Mouse (Mus musculus) A20 (cell line): ENCODE data around the gene Adamts4.
"Not testable (repeated sequence)": the region's sequence is repeated elsewhere in the genome, so short reads cannot be mapped to it uniquely, and the experiment has no call there.

Experiments
- DNase-seq: peaks from one replicate; pipeline ENCODE4 v3.0.0-alpha.2; 2011; ENCODE audit warnings: low read depth, low spot score

Gene Adamts4

DNA sequence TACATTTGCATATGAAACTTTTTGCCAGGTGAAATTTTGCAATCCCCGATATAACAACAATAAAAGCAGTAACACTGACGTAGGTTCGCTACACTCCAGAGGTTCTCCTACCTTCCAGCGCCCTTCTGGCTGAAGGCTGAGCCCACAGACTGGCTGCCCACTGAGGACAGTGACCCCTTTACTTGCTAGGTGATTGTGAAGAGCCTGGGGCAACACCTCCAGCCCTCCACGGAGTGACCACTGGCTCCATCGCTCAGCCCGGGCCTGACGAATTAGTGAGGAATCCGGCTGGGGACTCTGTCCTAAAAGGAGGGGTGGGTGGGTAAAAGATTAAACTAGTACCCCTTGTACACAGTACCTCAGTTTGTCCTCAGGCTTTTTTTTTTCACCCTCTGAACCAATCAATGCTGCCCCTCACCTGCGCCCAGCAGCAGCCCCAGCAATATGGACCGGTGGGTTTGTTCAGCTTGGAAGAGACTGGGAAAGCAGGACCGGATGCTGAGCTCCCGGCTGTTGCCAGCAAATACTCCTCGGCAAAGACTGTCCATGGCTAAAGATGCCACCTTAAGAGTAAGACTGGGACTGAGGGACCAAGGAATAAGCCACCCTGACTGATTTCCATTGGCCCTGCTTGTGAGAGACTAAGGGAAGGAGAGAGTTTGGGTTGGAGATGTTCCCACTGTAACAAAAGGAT is 28.9 kb downstream of the Adamts4 start:
- no peak for DNase-seq

DNA sequence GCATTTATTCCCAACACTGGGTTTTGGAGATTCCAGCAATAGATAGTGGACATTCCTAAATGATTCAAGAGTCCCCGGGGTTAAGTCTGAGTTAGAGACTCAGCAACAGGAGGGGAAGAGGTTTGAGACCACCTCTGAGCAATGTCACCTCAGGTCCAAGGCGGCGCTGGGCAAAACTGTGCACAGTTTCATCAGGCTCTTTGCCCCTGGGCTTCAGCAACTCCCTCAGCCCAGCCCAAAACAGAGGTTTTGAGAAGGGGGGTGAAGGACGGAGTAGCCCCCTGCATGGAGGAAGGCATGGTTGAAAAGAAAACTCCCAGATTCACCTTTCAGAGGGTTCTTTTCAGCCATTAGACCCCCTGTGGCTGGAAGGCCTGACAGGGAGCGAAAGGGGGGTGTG is 29.5 kb downstream of the Adamts4 start:
- no peak for DNase-seq

DNA sequence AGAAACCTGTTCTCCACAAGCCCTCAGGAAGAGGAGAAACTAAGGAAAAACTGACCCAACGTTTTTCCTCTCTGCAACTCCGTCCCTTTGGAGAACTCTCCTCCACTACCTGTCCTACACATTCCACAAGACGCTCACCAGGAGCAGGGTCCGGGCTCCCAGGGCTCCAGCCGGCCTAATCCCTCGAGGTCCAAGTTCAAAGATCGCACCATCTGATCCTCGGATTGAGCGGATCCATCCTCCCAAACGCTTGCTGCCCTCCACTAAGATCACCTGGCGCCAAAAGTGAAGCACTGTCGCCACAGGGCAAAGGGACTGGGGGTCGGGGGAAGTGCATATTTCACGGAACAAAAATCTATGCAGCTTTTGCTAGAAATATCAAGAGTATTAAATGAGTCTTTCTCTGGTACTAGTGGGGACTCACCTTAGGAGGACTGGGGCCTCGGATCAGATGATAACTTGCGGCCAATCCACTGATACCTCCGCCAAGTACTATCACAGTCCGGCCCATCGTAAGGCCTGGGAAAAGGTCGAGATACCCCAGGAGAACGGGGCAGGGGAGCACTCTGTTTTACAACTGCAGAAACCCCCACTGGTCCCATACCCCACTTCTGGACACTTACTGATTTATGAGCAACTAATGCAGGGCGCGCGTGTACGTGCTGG is 30.2 kb downstream of the Adamts4 start:
- DNase-seq: no peak

DNA sequence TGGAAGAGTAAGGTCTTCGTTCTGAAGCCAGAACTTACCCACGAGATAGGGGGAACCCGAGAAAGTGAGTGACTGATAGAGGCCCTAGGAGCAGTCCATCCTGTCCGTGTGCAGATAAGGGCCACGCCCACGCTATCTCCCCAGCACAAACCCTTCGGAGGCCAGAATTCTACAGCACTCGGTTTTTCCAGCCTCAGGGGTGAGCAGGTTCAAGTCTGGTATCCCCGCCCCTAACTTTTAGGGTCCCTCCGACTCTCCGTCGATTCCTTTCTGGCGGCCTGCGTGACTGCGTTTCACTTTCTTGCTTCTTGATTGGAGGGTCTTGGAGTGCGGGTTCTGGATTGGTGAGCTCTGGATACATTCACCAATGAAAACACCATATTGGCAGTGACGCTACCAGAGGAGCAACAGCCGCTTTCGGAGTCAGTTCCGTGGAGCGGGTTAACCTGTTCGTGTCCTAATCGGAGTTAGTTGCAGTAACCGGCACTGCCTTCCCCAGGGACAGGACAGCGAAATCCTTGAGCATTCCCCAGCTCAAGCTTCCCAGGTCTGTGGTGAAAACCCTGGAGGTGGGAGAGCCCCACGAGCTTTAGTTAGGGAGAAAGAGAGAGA is 30.8 kb downstream of the Adamts4 start, which contains the start of gene Ppox:
TSS of gene Ppox (minus strand) at position 271 of the 612 bp plus-strand sequence.
- DNase-seq: peak; percentile 95

DNA sequence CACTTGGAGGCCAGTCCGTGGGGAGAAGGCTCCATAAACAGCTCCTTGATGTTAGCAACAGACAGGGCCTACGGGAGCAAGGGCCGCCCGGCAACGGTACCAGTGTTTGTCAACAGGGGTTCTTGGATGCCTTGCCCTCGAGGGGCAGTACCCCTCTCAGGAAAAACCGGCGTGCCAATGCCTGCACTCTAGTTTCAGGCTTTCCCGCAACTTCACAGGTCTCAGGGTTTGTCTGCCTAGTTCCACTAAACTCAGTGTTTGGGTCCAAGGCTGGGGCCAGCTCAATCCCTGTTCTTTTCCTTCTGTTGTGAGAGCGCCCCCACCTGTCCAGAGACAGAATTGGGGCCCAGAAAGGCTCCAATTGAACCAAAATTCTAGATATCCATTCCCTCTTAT is 31.3 kb downstream of the Adamts4 start:
- DNase-seq: peak; percentile 91

DNA sequence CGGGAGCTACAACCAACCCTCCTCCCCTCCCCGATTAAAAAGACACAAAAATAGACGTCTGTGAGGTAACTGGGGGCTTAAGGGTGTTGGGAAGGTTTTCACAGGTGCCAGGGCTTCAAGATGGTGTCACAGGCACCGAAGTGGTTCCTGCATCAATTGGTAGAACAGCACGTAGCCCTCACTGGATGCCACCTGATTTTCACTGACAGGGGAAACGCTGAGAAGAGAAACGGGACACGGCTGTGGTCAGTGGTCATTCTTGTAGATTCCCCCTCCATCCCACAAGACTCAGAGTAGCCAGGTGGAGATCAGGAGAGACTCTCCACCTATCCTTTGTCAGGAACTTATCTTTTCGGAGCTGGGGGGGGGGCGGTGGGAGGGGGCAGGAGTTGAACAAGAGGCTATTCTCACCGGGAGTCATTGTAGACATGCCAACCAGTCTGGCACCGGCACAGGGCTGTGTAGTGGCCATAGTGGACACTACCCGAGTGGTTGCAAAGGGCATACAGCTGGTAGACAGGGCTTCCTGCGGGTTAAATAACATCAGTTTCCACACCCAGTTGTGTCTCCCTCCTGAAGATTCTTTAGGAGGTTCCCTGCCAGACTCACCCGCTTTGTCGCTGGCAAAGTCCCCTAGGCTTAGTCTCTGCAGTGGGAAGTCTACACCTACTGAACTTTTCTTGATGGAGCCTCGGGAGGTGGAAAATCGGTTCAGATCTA is 32.0 kb downstream of the Adamts4 start:
- DNase-seq: no peak

DNA sequence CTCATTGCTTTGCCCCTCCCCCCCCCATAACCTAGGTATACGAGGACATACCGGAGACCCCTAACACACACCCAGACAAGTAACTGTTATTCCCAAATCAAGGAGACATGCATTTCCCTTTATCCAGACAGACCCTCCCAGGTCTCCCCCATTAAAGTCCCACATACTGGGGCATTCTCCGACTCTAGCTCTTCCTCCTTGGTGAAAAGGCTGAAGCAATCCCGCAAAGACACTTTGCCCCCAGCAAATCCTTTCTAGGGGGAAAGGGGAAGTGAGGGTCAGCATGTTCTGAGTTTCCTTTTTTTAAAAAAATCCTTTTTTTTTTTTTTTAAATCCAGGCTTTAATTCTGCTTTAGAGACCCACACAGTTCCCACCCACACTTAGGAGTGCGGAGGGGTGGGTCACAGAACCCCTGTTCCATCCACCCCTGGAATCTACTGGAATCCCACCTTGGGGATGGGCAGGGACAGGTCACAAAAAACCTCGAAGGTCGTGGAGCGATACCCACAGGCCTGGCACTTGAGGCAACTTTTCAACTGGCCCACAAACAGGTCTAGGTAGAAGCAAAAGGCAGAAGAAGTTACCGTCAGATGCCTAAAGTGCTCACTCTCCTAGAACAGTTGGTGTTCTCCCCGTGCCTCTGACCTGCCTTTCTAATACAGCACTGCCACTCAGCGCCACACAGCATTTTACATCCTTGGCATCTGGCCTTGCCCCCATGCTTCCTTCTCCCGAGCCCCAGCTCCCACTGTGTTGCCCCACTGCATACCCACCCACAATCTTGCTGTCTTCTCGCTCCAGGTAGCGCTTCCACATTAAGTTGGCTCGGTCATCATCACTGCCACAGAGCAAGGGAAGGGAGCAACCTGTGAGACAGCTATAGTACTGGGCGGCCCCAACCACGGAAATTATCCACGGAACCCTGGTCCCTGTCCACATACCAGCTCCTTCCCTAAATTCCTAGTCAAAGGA is 33.3 kb downstream of the Adamts4 start:
- DNase-seq: no peak

DNA sequence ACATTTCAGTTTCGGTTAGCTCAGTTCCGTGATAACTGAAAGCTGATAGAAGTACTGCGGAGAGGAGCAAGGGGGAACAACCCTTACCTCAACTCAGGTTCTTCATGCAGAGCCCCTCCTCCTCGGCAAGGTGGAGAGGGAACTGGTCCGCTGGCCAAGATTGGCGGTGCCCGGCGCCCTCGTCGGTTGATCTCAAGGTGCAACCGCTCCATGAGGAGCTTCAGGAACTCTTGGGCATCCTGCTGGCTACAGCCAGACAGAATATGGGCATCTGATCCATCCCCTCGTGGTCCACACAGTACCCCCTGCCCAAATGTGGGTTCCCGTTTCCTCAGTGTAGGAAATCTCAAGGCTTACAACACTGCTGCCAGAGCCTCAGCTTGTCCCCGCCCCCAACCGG is 34.3 kb downstream of the Adamts4 start:
- DNase-seq: no peak

DNA sequence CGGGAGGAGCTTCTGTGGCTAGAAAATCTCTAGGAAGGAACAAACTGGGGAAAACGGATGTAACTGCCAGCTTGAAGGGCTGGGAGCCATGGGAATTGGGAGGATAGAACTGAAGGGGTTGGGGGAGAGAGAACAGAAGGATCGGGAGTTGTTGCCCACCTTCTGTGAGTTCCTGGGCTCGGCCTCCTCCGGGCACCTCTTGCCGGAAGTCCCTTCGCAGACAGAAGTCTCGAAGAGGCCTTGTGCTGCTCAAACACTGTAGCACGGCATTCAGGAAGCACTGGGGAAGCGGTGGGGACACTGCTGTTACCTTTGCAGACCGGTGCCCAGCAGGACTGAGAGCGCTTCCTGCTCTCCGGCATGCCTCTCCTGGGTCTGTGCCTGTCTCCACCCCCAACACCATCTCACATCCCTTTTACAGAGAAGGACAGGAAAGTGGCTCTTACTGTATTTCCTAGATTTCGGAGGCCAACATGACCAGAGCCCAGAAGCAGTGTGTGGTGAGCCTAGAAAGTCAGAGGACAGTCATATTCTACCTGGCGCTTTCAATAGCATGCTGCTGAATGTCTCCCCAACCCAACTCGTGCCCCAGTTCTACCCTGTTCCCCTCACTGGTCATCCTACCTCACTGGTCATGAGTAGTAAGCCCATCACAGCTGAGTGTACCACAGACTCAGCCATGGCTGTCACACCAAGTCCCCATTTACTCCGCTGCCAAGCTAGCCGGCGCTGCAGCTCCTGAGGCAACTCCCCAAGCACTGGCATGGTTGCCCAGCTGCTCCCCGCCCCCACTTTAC is 35.1 kb downstream of the Adamts4 start:
- no peak for DNase-seq

DNA sequence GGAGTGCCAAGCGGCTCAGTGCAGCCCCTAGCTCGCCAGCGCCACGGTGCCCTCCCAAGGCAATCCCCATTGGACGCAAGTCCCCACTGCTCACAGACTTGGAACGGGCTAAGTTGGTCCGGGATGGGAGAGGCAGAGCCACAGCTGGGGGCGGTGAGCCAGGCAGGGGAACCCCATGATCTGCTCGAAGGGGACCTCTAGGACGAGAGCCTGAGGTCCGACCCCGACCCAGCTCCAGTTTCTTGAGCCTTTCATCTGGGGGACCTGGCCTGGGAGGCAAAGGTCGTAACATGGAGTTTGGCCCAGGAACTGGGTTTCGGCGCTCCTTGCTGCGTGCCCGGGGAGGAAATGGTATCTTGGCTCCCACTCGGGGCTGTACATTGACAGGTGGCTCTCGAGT is 36.3 kb downstream of the Adamts4 start:
- DNase-seq: no peak

DNA sequence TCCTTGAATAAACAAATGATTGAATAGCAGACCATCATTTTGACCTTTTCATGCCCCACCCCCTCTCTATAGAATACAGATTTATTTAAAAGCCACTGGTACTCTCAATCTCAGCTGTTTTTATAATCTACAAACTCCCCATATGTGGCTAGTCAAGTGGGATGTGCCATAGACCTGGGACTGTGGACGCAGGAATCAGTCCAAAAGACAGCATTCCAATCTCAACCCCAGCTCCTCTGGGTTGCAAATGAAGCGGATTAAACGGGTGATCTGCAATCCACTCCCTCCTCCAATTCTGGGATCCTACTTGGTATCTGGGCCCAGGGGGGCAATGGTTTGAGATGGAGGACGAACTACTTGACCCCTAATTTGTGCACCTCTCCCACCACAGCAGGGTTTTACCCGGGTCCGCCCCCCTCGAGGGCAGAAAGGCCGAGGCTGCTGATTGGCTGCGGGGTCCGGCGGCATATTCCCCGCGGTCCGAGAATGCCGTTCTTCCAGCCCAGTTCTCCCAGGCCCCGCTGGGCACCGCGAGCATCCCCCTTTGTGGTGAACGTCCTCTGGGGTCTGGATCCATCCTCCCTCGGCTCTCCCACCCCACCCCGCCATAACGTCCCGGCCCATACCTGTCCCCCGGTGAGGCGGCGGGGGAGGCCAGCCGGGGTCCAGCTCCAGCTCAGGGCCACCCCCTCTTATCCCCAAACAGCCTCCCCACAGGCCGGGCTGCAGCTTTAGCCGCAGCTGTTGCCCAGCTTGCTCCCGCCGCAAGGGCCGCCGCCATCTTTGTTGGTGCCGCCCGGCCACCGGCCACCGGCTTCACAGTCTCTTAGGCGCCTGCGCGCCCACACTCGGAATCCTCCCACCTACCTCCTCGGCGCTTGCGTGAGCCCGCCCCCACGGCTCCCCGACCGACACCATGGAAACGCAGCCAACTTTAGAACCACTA is 37.2 kb downstream of the Adamts4 start, which contains the start of gene Usp21:
TSS of gene Usp21 (minus strand) at position 856 of the 946 bp plus-strand sequence.
- DNase-seq: peak; percentile 93

DNA sequence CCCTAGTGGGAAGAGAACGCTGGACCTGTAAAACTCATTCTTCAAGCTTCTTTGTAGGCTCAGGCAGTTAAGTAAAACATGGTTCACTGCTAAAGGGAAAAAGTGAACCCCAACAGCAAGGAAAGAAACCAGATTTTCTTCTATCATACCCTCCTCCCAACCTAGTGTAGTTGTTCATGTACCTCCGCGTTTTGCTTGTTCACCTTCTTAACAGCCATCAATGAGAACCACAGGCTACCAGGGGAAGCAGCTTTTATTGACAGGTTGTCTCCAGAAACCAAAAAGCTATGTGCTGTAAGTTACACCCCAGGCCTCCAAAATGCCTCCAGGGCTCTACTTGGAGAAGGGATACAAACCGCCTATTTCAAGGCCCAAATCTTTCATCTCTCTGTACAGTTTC is 38.1 kb downstream of the Adamts4 start:
- no peak for DNase-seq

DNA sequence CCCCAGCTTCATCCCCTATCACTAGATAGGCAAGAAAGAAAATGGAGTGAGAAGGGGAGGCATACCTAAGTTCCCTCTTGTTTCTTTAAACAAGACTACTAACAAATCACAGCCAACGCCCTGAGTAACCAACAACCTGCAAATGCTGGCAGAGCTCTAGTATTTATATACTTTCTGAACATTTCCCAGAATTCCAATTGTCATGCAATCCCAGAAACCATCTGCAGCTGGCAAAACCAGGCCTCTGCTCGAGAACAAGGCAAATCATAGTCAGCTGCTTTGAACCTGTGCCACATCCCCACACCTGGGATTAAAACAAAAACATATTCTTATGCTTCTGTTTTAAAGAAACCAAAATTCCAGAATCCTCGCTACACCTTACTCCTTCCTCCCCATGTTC is 43.1 kb downstream of the Adamts4 start:
- DNase-seq: no peak

DNA sequence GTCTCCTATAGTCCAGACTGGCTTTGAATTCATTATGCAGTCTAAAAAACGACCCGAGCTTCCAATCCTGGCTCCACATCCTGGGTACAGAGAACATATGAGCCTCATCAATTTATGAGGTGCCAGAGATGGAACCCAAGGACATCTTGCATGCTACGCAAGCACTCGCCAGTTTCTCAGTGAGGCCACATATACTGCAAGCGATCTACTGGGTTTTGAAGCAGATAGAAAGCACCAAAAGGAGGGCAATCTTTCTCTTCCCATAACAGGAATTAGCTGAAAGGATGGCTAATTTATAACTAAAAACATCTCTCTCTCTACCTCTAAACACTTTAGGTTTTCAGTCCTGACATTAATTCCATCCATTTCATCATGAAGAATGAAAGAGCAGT is 43.7 kb downstream of the Adamts4 start:
- DNase-seq: no peak

DNA sequence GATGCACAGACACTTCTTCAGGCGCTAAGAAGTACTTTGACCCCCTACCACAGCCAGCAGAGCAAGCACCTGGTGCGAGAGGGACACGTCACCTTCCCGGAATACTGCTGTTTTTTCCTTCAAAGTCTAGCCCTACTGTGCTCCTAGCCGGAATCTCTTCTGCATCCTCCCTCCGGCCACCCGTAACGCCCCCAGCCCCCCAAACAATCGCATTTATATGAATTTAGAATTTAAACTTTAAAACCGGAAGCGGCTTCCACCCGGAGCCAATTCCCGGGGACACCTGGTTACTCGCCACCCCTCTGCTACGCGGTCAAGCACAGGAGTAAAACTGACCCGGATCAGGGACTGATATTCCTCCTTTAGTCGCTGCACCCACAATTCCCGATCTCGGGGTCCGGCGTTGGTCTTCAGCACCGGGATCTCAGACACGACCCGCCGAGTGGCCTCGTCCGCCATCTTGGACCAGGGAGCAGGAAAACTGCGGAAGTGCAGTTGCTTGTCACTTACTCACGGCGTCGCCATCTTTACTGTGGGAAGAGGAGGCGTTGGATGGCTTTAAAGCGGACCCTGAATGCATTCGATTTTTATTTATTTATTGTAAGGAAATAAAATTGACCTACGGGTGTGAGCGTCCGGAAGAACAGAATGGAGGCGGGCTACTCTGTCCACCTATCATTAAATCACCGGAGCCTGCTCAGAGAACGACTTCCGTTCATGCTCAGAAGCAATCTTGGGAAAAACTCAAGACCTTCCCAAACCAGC is 44.3 kb downstream of the Adamts4 start, which contains the start of gene Ufc1:
TSS of gene Ufc1 (minus strand) at position 727 of the 765 bp plus-strand sequence.
- peak; percentile 93 for DNase-seq

DNA sequence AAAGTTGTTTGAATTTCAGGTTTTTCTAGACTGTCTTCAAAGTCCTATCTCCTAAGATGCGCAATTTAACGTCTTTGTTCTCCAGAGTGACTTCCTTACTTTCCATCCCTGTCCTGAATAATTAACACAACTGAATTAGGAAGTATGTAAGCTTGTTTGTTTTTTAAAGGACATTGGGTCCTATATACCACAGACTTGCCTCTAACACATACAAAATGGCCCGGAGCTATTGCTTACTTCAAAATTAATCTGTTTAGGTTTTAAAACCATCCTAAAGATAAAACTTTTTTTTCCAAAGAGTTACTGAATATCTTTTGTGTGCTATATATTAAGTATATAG is 44.8 kb downstream of the Adamts4 start:
- DNase-seq: no peak

DNA sequence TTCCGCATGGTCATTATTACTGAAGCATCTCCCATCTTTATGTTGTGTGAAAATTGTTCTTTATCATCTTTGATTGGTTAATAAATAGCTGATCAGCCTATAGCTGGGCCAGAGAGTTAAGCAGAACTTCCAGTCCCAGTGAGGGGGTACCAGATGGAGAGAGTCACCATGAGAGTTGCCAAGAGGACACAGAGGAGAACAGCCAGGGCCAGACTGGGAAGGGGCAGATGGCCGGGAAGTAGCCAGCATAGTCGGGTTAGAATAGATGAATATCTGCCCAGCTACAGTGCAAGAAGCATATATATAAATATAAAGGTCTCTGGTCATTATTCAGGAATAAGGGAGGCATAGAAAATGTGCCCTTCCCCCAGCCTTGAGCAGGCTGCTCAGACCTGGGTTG is 48.0 kb downstream of the Adamts4 start:
- no peak for DNase-seq

DNA sequence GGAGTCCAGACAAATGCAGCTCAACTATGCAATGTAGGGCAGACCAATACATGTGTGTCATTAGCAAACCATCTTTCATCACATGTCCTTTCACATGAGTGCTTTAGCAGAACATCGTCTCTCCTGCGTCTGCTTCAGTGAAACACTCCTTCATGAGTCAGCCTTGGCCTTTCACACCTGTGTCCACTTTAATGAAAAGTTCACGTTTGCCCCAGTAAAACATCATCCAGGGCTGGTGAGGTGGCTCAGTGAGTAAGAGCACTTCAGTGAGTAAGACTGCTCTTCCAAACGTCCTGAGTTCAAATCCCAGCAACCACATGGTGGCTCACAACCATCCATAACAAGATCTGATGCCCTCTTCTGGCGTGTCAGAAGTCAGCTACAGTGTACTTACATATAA is 55.9 kb downstream of the Adamts4 start:
- not testable (repeated sequence) for DNase-seq
